Mouse (Mus musculus) olfactory bulb, adult 2 months (tissue): ENCODE measurements around the gene Cdk17.

Experiments used
- CTCF ChIP-seq: fragments of 200-500 bp; IDR thresholded peaks from 2 replicates; pipeline ENCODE4 v1.5.1; 2012; ENCODE audit warnings: low read depth, mild to moderate bottlenecking, low read length, moderate library complexity; ENCODE audit not compliant: insufficient read depth
- POLR2A ChIP-seq: fragments of 200-500 bp; IDR thresholded peaks from 2 replicates; pipeline ENCODE4 v1.6.1; 2012; ENCODE audit warnings: mild to moderate bottlenecking, low read depth, low read length, moderate library complexity; ENCODE audit not compliant: insufficient read depth

GRCm38 (mm10) chr10:93250436-93251317 is 90.0 kb downstream of the Cdk17 start:
- TF ChIP-seq POLR2A: no peak
- TF ChIP-seq CTCF: no peak
